Mouse (Mus musculus): ENCODE measurements around the gene Adgb. TPM values are rescaled to one million over a fixed set of nuclear protein-coding genes. Genes with fewer than 3 reads are reported as not detected.

Adgb gene
- polyA plus RNA-seq, 1 experiment from 2014 or later: 0.15 TPM

DNA sequence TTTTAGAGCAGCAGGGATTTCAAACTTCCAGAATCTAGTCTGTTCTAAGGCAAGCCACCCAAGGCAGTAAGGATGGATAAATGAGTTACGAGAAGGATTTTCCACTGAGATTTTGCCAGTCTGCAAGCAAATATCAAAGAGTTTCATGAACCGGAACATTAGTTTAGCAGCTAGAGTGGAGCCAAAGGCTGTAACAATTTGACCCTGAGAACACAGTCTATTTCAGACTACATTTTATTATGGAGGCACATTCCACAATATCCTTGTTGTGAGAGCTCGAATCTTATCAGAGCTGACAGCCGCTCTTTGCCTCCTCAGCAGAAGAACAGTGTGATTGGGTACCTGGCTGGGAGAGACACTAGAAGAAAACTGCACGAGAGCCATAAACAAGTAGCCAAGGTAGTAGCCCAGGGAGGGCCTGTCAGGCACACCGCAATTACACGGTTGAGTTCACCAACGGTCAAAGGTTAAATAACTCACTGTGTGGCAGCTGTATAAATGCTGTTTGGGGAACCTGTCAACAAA is 171.1 kb downstream of the Adgb start:
- H3K9ac ChIP-seq (ENCODE audit: low read length): no peak overlapping the region
- 30% methylated on average over 8 of the region's 8 CpGs for whole genome bisulfite sequencing
- no peak overlapping the region for H3K4me3 ChIP-seq (ENCODE audit: low read depth, low read length)
- H3K9me3 ChIP-seq (replicated peaks; ENCODE audit: control insufficient read depth, low read length): no peaks in the 10 kb centered on the region
- no peak overlapping the region for H3K27ac ChIP-seq (ENCODE audit: low read depth, low read length)
- H3K36me3 ChIP-seq (ENCODE audit: control insufficient read depth, insufficient read depth, low read length): no peaks in the 10 kb centered on the region
- H3K27me3 ChIP-seq (replicated peaks; ENCODE audit: control insufficient read depth, insufficient read depth, low read length): no peaks in the 10 kb centered on the region
- ATAC-seq (no peak), DNase-seq (ENCODE audit: low spot score) (no peak)
- no peaks in the 10 kb centered on the region for H3K4me1 ChIP-seq (ENCODE audit: control insufficient read depth, insufficient read depth, low read length)
- no peak overlapping the region for H3K4me2 ChIP-seq (ENCODE audit: low read length)

- Histone ChIP-seq H3K4me2 (ENCODE audit: low read length) (no peak overlapping the region), H3K4me3 (ENCODE audit: low read depth, low read length) (no peak overlapping the region), H3K36me3 (ENCODE audit: control insufficient read depth, insufficient read depth, low read length) (no peaks in the 10 kb centered on the region), H3K27ac (ENCODE audit: low read depth, low read length) (no peak overlapping the region), H3K9ac (ENCODE audit: low read length) (no peak overlapping the region), H3K4me1 (ENCODE audit: control insufficient read depth, insufficient read depth, low read length) (no peaks in the 10 kb centered on the region), H3K9me3 (replicated peaks; ENCODE audit: control insufficient read depth, low read length) (no peaks in the 10 kb centered on the region), H3K27me3 (replicated peaks; ENCODE audit: control insufficient read depth, insufficient read depth, low read length) (no peaks in the 10 kb centered on the region)
- DNase-seq (ENCODE audit: low spot score): no peak
- no peak for ATAC-seq
- 92% methylated on average over 4 of the region's 4 CpGs for WGBS
Observed at GRCm38 (mm10) chr10:10299987-10300386, 172.1 kb downstream of the Adgb start.

- H3K27ac ChIP-seq (ENCODE audit: low read depth, low read length): no peak overlapping the region
- H3K9me3 ChIP-seq (replicated peaks; ENCODE audit: control insufficient read depth, low read length): no peaks in the 10 kb centered on the region
- H3K4me1 ChIP-seq (ENCODE audit: control insufficient read depth, insufficient read depth, low read length): no peaks in the 10 kb centered on the region
- no peaks in the 10 kb centered on the region for H3K27me3 ChIP-seq (replicated peaks; ENCODE audit: control insufficient read depth, insufficient read depth, low read length)
- H3K4me3 ChIP-seq (ENCODE audit: low read depth, low read length): no peak overlapping the region
- no peak overlapping the region for H3K9ac ChIP-seq (ENCODE audit: low read length)
- H3K36me3 ChIP-seq (ENCODE audit: control insufficient read depth, insufficient read depth, low read length): no peaks in the 10 kb centered on the region
- 51% methylated on average over 2 of the region's 2 CpGs for WGBS
- ATAC-seq: no peak
- no peak for DNase-seq (ENCODE audit: low spot score)
- H3K4me2 ChIP-seq (ENCODE audit: low read length): no peak overlapping the region
Observed at GRCm38 (mm10) chr10:10287221-10287867, 184.8 kb downstream of the Adgb start.

Other genes with a start within 250 kb of the Adgb start
- 4.9 and 5.3 TPM in 2 replicates for gene Rab32, start 85.9 kb upstream of the Adgb start, polyA plus RNA-seq (2014; fragmentation: Nextera tagmentation; extraction: Ambion mirVana)
- gene Gm10944, start 209.0 kb upstream of the Adgb start, polyA plus RNA-seq (2014; fragmentation: Nextera tagmentation; extraction: Ambion mirVana): not detected in 2 replicates